Mouse (Mus musculus) T-helper 2 cell (primary cell): ENCODE data around the gene Rap1b.

Source experiments
- in situ Hi-C: fragments of 300-600 bp; cut with MboI, MseI; formaldehyde crosslinking; loops from one replicate; pipeline ENCODE4 v1.15.1; 2025; ENCODE audit warnings: high pct_unique_total_duplicates

The Rap1b gene

DNA sequence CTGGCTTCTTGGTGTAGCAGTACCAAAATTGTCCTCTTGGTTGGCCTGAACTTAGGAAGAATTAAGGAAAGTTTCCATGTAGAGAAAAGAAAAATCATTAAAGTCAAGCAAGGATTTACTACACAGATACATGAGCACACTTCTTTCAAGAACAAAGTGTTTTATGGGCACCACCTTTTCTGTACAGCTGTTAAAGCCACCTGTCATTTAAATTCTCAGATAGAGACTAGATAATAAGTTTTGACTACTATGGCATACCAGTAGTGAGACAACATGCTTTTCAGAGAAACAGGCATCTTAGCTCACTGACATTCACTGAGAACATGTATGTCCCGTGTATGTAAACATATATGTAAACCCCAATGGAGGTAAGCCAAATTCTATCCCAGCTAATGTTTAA, 55.8 kb downstream of the Rap1b start:
- in situ Hi-C loops: no loop called here

DNA sequence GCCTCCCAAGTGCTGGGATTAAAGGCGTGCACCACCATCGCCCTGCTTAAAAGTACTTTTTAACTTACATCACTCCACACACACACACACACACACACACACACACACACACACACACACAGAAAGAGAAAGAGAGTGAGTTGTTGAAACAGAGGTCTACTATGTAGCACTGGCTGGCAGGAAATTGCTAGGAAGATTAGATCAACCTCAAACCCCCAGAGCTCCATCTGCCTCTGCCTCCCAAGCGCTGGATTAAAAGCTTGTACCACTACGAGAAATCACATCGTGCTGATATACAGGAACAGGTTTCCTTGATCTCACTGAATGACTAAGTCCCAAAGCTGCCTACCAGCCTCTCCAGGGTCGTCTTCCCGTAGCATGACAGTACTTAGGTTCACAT, 61.2 kb downstream of the Rap1b start:
- in situ Hi-C loops: no loop called here

DNA sequence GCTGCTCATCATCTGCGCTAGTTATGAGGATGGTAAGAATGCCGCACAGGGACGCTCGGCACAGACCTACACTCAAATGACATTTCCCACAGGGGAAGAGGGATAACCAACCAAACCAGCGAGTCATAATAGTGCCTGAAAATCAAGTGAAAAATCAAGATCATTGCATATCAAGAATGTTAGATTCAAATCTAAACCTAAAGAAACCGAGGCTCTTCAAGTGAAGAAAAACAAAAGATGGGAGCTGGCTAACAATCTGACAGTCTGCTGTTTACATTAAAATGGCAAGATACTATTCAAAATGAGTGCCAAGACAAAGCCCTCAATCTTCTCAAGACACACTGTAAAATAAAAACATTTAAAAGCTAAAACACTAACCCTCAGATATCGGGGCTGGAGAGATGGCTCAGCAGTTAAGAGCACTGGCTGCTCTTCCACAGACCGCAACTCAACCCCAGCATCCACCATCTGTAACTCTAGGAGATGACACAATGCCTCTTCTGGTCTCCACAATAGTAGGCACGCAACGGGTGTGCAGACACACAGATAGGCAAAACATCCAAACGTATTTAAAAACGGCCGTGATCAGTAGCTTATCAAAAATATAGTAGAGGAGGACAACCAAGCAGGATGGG, 61.9 kb downstream of the Rap1b start:
- in situ Hi-C loops: no loop called here

DNA sequence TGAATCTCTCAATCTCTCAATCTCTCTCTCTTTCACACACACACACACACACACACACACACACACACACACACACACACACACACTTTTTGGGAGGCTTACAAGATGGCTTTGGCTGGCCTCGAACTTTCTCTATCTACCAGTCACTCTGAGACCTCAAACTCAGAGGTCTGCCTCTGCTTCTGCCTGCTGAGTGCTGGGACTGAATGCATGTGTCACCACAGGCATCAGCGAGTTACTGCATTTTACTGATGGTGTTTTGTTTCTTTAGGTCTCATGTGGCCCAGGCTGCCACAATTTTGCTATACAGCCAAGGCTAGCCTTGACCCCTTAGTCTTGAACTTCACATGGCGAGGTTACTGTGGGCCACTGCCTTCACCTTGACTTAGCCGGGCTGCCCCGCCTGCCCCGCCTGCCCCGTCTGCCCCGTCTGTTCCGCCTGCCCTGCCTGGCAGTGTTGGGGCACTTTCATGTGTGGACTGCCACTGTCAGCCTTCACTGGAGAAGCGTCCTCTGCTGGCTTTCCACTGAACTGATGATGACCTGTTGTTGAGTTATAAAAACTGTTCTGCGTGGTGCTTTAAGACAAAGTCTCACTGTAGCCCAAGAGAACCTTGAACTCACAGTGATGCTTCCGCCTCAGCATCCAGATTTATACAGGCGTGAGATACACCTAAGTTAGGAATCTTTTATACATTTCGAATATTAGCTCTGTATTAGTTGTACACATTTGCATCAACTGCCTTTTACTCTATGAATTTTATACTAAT, 63.2 kb downstream of the Rap1b start:
- in situ Hi-C loops: no loop called here

DNA sequence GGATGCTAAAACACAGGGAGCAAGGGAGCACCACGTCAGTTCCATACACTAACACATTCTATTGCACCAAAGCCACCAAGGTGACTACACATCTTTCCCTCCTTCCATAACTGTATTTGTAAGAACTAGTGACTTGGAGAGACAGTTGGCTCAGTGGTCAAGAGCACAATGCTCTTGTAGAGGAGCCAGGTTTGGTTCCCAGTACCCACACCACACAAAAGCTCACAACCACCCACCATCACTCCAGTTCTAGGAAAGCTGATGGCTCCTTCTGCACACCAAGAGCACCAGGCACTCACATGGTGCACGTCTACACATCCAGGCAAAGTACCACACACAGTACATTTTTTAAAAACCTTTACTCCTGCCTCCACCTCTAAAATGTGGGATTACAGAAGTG, 63.8 kb downstream of the Rap1b start:
- in situ Hi-C loops: no loop called here

- in situ Hi-C loops: no loop called here
Observed at GRCm38 (mm10) chr10:117781021-117781725, 64.7 kb downstream of the Rap1b start.

DNA sequence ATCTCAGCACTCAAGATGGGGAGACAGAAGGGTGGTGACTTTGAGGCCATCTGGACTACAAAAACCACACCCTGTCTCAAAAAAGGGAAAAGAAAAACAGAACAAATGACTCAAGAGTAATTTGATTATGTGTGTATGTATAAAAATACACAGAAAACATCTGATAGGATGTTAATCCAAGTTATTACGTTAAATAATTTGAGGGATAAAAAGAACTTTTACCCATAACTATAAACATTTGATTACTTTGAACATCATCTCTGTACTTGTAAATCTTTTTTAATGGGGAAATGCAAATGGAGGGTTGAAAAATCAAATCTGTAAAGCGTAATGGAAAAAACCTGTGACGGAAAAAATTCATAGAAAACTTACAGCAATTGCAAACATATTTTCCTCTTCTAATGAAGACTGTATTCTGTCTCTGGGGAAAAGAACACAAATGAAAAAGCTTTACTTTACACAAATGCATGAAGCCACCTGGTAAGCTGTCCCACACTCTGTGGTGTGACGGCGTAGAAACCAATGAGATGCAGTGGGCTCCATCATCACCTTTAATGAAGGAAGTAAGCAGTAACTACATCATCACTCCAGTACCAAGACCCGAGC, 65.4 kb downstream of the Rap1b start:
- in situ Hi-C loops: no loop called here

DNA sequence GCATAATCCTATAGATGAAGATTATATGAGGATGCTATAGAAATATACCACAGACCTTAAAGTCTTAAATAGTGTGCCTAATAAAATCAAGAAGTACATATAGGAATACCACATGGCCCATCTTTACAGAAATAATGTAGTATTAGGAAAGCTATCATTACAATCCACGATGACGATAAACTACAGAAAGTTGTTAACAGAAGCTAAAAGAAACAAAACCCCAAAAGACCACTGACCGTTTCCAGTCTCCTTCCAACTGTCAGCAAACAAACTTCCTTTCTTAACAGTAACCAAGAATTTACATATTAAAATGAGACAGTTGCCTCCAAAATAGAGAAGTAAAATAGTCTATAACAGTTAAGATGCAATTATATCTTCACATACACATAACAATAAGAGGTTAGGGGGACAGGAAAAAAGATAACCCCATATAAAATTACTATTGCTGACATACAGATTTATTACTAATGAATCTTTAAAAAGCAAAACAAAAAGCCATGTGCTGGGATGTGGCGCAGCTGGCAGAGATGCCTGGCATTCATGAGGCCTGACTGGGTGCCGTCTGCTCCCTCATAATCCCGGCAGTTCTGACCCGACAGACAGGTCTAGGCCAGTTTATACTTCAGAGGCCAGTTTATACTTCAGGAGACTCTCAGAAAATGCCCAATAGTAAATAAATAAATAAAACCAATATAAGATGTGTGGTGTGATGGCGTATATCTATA, 66.1 kb downstream of the Rap1b start:
- in situ Hi-C loops: no loop called here

GRCm38 (mm10) chr10:117778951-117779350, 66.9 kb downstream of the Rap1b start:
- in situ Hi-C loops: no loop called here

DNA sequence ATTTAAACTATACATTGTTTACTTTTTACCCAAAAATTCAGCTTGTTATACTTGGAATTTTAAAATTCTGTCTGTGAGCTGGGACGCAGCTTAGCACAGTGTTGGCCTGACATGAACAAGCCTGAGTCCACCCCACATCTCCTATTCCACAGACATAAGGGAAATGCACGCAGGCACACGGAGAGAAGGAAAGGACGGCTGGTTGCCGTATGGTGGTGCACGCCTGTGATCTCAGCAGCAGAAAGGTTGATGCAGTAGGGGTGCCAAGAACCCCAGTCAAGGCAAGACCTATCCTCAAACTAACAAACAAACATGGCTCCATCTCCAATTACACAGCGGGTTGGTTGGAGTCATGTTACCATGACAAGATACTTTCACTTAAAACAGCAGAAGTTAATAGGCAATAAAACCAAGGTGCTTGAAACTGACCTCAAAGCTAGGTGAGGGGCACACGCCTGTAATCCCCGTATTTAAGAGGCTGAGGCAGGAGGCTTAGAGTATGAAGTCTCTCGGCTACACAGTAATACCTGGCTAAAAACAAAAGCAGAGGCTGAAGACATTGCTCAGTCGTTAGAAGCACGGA, 67.4 kb downstream of the Rap1b start:
- in situ Hi-C loops: no loop called here

- in situ Hi-C loops: no loop called here
Observed at GRCm38 (mm10) chr10:117777501-117778327, 68.1 kb downstream of the Rap1b start.

GRCm38 (mm10) chr10:117777103-117777470, 68.7 kb downstream of the Rap1b start:
- in situ Hi-C loops: no loop called here

DNA sequence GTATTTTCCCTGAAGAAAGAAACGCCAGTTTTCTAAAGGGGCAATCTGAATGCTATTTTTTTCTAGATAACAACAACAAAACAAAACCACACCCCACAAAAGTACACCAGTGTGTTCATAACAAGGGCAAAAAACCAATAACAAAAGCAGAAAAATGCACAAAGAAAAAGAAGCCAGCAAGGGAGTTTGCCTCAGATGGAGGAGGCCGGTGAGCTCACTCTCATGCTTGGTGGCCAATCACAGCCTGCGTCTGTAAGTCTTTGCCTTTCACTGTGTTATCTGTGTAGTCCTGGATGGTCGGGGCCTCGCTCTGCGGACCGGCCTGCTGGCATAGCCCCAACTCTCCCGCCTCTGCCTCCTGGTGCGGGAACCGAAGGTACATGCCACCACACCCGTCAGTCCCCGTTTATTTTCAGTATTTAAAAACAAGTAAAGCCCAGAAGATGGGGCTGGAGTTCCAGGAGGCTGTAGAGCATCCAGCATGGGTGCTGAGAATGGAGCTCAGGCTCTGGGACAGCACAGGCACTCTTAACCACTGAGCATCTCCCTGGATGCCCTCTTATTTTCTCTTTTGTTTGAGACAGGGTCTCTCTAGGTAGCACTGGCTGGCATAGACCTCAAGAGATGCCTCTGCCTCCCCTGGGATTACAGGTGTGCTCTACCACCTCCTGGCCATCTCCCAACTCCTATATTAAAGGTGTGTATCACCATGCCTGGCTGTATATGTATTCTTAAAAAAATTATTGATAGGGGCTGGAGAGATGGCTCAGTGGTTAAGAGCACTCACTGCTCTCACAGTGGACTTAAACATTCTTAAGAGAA, 69.3 kb downstream of the Rap1b start:
- in situ Hi-C loops: no loop called here

DNA sequence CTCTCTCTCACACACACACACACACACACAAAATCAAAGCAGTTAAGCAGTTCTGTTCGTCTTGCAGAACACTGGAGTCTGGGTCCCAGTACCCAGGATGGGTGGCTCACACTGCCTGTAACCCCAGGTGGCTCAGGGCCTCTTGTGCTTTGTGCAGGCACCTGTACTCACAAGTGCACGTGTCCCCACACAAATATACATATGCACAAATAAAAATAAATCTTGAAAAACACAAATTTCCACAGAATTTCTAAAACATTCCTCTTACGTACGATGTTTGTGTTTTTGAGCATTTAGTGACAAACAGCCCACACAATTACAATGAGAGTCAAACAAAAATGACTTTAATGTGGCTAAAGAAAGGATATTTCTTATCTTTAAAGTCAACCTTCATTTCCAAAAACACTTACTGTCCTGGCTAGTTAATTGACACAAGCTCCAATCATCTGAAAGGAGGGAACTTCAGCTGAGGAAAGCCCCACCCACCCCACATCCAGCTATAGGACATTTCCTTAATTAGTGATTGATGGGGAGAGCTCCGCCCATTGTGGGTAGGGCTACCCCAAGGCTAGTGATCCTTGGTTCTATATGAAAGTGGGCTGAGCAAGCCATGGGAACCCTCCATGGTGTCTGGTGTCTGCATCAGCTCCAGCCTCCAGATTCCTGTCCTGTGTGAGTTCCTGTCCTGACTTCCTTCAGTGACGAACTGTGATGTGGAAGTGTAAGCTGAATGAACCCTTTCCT, 70.3 kb downstream of the Rap1b start:
- in situ Hi-C loops: no loop called here

GRCm38 (mm10) chr10:117774817-117775120, 71.1 kb downstream of the Rap1b start:
- in situ Hi-C loops: no loop called here

DNA sequence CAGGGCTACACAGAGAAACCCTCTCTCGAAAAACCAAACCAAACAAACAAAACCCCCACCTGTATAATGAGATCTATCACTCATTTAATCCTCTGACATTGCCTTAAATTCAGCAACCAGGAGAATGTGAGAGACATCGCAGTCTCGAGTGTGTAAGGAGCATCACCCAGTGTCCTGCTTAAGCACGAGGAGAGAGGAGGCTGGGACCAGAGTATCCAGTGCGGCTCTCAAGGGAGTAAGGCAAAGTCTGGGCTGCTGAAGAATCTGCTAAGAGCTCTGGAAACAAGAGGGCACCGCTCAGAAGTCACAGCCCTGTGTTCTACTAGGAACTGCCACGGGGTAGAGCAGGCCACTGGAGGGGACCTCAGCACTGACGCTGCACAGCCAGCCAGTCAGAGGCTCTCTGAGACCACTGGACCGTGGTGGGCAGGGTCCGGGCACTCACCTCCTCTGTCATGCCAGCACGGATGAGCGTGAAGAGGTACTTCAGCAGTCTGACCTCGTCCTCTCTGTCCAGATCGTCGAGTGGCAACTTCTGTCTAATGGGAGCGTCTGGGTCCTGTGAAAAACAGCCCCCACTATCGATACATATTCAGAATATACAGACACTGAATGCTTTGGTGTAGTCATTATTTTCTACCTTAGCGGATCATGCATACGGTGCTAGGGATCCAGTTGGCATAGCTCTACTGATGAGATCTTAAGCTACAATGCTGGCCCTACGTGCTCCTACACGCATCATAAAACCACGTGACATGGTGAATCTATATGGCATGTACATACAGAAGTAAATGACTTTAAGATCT, 71.6 kb downstream of the Rap1b start:
- in situ Hi-C loops: no loop called here

- in situ Hi-C loops: no loop called here
Observed at GRCm38 (mm10) chr10:117773106-117773720, 72.6 kb downstream of the Rap1b start.
